Mouse (Mus musculus) hindlimb bud, embryonic 11.5 days (tissue): Measurements from ENCODE around the gene Naaa.

Experiments
- DNase-seq: peaks from one replicate; pipeline ENCODE4 v3.0.0-alpha.2; 2012; ENCODE audit warnings: low read depth, low spot score; ENCODE audit errors: extremely low spot score

The Naaa gene

DNA sequence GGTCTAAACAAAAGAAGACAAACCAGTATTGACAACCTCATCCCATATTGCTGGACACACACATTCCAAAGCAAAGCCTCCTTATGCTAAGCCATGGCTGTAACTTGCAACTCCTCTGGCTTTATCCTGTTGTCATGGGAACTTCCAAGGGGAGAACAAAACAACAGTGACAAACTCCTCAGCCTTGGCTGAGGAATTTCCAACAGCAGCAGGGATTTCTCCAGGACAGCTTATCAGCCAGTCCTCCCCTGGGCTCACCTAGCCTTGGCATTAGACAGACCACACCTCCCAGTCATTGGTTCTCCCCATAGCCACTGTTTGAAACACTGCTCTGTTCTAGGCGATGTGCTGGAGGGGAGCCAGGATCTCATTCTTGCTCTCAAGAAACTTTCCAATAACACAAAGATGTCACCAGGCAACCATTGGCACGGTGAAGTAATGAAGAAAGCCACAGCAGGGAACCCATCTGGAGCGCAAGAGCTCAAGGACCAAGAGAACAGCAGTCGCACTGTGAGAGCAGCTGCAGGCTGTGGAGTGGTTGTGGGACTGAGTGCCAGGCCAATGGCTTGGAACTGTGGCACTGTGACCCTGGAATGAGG, 14.1 kb downstream of the Naaa start:
- DNase-seq, result no peak

GRCm38 (mm10) chr5:92262646-92263045, 15.3 kb downstream of the Naaa start:
- DNase-seq, result no peak

DNA sequence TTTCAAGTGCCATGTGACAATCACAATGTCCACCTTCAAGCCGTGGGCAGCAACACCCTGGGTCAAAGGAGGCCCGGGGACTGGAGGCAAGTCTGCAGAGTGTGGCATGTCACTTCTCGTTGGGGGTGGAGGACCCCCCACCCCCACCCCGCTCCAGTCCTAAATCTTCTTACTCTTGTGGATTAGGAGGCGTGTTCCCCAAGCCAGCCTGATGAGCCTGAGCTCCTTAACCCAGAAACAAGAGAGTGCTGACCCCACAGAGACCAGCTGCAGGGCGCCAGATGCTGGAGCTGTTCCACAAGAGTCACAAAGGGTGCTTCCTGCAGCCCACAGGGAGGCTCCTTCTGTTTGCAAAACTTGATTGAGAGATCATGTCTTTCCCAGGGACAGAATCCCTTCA, 21.8 kb downstream of the Naaa start, which contains the start of gene Ppef2:
TSS of gene Ppef2 (minus strand) at position 61 of the 400 bp plus-strand sequence.
- no peak for DNase-seq

GRCm38 (mm10) chr5:92254476-92254875, 23.5 kb downstream of the Naaa start:
- DNase-seq, result no peak

DNA sequence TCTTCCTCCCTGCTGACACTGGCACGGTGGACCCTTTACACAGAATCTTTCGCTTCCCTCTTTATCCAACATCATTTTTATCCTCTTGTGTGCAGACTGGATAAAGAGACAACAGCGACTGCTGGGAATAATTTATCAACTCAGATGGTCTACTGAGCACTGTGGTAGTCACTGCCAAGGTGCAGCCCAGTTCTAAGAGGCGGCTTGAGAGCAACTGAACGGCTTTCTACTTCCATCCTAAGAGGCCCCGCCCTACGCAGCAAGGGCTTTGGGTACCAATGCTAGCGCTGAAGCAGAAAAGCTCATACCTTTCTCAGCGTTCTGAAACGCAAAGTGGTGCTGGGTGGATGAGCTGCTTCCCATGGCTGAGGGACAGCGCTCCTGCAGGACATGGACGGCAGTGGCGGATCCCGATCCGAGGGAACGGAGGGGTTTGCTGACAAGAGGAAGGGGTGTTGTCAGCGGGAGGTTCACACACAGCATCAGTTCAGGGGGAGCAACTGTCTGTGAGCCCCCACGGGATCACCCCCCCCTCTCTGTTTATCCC, 25.1 kb downstream of the Naaa start:
- DNase-seq, result no peak

GRCm38 (mm10) chr5:92252031-92252430, 25.9 kb downstream of the Naaa start:
- no peak for DNase-seq

DNA sequence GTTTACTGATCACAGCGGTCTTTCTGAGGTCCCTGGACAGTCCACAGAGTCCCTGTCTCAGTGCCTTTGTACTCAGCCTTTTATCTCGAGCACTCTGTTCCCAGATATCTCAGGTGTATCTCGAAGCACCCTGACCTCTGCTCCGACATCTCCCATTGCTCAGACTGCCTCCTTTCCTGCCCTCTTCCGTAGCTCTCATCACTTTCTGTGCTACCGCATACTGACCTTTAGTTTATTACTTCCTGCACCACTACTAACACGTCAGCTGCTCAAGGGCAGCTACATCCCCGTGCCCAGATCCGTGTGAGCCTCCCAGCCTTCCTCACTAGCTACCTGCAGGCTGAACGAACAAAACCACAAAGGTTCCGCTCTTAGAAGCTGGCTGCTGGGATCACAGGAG, 29.4 kb downstream of the Naaa start:
- no peak for DNase-seq

- DNase-seq, result no peak
Measured at GRCm38 (mm10) chr5:92245483-92245882, 32.5 kb downstream of the Naaa start.

DNA sequence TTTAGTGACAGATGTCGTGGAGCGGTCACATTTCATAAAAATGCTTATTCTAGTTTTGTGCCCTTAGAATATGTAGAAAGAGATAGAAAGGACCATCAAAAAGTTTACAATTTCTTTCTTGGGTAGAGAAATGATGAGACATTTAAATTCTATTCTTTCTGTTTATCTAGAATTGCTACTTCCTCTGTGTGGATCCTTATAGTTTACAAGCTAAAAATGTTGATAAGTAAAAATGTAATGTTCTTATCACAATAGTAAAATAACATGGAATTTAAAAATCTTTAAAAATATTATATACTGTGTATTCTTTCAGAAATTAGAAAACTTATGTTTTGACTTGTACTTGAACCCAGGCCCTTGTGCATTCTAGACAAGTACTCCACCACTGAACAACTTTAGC, 33.1 kb downstream of the Naaa start:
- no peak for DNase-seq

DNA sequence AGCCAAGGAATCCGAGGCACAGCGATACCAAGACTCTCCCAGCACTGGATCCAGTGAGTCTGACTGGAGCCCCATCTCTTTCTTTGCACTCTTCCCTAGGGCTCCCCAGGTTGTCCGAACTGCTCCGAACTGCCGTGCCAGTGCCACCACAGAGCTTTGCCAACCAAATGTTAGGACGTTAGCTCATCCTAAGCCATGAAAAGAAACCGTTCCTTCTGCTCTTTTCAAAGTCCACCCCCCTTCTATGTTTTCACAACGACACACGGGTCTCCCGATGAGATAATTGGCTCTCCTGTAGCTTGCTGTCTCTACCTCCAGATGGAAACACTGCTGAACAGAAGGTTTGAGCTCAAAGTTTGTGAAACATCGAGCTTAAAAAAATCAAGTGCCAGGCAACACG, 37.2 kb downstream of the Naaa start:
- DNase-seq, result no peak

- no peak for DNase-seq
Measured at GRCm38 (mm10) chr5:92239333-92240232, 38.4 kb downstream of the Naaa start.

DNA sequence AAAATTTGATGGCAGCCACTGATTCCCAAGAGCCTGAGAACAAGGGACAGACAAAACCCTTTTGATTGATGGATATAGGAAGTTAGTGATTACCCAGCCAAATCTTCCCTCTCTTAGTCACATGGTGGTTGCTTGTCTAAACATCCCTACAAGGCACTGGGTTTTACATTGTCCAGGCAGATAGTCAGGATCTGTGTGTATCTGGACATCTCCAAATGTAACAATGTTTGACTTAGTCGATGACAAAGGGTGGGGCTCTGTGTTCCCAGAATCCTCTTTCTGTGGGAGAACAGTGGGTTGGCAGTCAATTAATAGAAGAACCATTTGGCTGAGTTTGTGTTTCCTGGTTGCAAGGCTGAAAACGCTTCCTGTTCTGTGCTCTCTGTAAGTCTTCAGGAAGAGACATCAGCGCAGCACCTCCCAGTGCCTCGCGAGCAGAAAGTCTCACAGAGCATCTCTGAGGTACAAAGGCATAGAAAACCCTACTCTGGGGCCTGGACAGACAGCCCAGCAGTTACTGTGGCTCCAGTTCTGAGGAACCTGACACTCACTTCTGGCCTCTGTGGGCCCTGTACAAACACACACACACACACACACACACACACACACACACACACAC, 42.9 kb downstream of the Naaa start:
- DNase-seq, result no peak

- DNase-seq, result no peak
Measured at GRCm38 (mm10) chr5:92233366-92233765, 44.6 kb downstream of the Naaa start.

DNA sequence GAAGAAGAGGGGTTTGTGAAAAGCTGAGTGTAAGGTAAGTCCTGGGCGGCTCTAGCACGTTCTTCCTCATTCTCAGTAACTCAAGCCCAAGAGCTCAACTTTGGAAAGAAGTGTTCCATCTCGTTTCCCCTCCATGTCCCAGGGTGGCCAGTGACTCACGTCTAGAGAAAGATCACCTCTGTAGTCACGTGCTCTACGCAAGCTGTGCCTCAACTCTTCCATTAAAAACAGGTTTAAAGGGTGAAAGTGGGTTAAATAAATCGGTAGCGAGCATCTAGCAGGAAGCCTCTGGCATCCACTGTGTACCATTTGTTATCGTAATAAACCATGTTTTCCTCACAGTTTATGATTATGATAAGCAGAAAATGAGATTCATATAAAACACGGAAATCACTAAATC, 46.1 kb downstream of the Naaa start:
- DNase-seq, result no peak

GRCm38 (mm10) chr5:92230306-92230705, 47.7 kb downstream of the Naaa start:
- DNase-seq, result no peak

DNA sequence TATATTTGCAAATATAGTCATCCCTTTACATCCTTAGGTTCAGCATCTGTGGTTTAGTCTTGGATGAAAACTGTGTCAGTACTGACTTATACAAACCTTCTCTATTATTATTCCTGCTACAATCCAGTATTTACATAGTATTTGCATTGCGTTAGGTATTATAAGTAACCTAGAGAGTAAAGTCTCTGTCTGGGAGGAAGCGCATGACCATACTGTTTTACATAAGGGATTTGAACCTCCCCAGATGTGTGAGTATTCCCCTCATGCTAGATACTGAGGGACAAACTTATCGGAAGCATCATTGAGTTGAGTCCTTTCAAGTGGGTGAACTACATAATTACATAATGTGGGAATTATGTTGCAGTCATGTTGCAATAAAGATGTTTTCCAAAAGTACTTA, 48.5 kb downstream of the Naaa start:
- DNase-seq, result no peak

GRCm38 (mm10) chr5:92228776-92229175, 49.2 kb downstream of the Naaa start:
- no peak for DNase-seq

GRCm38 (mm10) chr5:92227782-92228181, 50.2 kb downstream of the Naaa start:
- DNase-seq, result no peak

- no peak for DNase-seq
Measured at GRCm38 (mm10) chr5:92220287-92220902, 57.6 kb downstream of the Naaa start.

DNA sequence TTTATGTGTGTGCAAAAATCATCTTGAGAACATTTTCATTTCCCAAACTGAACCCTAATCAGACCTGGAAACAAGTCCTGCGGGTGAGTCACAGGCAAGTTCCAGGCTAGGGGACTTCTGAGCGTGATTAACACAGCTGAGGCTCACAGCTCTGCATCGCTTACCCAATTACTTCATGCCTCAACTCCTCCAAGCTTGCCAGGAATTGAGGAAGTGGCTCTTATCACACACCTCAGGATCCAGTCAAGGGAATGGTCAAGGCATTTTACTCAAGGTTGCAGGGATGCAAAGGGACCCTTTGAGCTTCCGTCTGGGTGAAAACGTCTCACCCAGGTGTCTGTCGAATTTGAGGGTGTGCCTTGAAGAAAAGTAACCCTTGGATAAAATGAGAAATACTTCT, 58.1 kb downstream of the Naaa start:
- DNase-seq, result no peak
